Mouse (Mus musculus) gastrocnemius, postnatal 14 days (tissue): ENCODE results near the gene Hyal1. TPM values are rescaled to one million over a fixed set of nuclear protein-coding genes. Genes with fewer than 3 reads are reported as not detected.
A peak's percentile ranks its signal among the peaks of the same experiment; 100 is the strongest.

ENCODE experiments used
- DNase-seq: peaks from one replicate; pipeline ENCODE4 v3.0.0; 2021; ENCODE audit warnings: mixed read lengths
- intact Hi-C: fragments of 180-260 bp; cut with DNase I; formaldehyde crosslinking; loops from one replicate; pipeline ENCODE4 v1.15.1; 2025; ENCODE audit warnings: low total_unique reads
- total RNA-seq, 2 experiments: library from RNA; stranded (reverse); gene quantifications; 2 replicates each; pipeline ENCODE4 v1.2.3; 2021

Hyal1 gene
- total RNA-seq, 2 experiments from 2014 or later = 2.6 to 2.7 TPM

GRCm38 (mm10) chr9:107590058-107590772, 13.5 kb downstream of the Hyal1 start:
- intact Hi-C loops = no loop called here
- DNase-seq = peak; percentile 66

GRCm38 (mm10) chr9:107590773-107591060, 14.0 kb downstream of the Hyal1 start:
- intact Hi-C loops = no loop called here
- no peak for DNase-seq

GRCm38 (mm10) chr9:107593101-107593976, 16.6 kb downstream of the Hyal1 start:
- intact Hi-C loops = no loop called here
- peak; percentile 67 for DNase-seq

GRCm38 (mm10) chr9:107594281-107595062, 17.7 kb downstream of the Hyal1 start:
- no peak for DNase-seq
- intact Hi-C loops = no loop called here

- peak; percentile 73 for DNase-seq
- intact Hi-C loops = no loop called here
Observed at GRCm38 (mm10) chr9:107596619-107597569, 20.2 kb downstream of the Hyal1 start.

- no peak for DNase-seq
- intact Hi-C loops = no loop called here
Observed at GRCm38 (mm10) chr9:107598385-107598784, 21.7 kb downstream of the Hyal1 start.

GRCm38 (mm10) chr9:107599433-107599832, 22.7 kb downstream of the Hyal1 start:
- intact Hi-C loops = no loop called here
- no peak for DNase-seq

- intact Hi-C loops = loop anchor here (5.0 kb wide), 1 partner anchor 77 kb away; the partner anchor contains the start of gene Gnat1
- peak; percentile 53 for DNase-seq
Observed at GRCm38 (mm10) chr9:107599842-107600241, 23.1 kb downstream of the Hyal1 start.

- DNase-seq = no peak
- intact Hi-C loops = loop anchor here (5.0 kb wide), 1 partner anchor 77 kb away; the partner anchor contains the start of gene Gnat1
Observed at GRCm38 (mm10) chr9:107600745-107601144, 24.0 kb downstream of the Hyal1 start.

- no peak for DNase-seq
- intact Hi-C loops = loop anchor here (5.0 kb wide), 1 partner anchor 76 kb away; the partner anchor contains the start of gene Gnat1
Observed at GRCm38 (mm10) chr9:107601275-107601674, 24.5 kb downstream of the Hyal1 start.

GRCm38 (mm10) chr9:107602068-107602648, 25.4 kb downstream of the Hyal1 start:
- peak; percentile 91 for DNase-seq
- intact Hi-C loops = loop anchor here (2.0 to 5.0 kb wide), 2 partner anchors 43 to 75 kb away; partner anchors contain the start of gene Gnat1

- no peak for DNase-seq
- intact Hi-C loops = loop anchor here (2.0 to 5.0 kb wide), 2 partner anchors 42 to 74 kb away; partner anchors contain the start of gene Gnat1
Observed at GRCm38 (mm10) chr9:107603251-107603650, 26.5 kb downstream of the Hyal1 start.

GRCm38 (mm10) chr9:107605041-107605661, 28.4 kb downstream of the Hyal1 start:
- intact Hi-C loops = no loop called here
- peak; percentile 52 for DNase-seq

GRCm38 (mm10) chr9:107606591-107606990, 29.9 kb downstream of the Hyal1 start:
- intact Hi-C loops = no loop called here
- DNase-seq = peak; percentile 53

- no peak for DNase-seq
- intact Hi-C loops = no loop called here
Observed at GRCm38 (mm10) chr9:107607036-107607435, 30.3 kb downstream of the Hyal1 start.

GRCm38 (mm10) chr9:107607653-107608245, 31.0 kb downstream of the Hyal1 start:
- intact Hi-C loops = no loop called here
- no peak for DNase-seq

- intact Hi-C loops = no loop called here
Observed at GRCm38 (mm10) chr9:107608741-107609432, 32.2 kb downstream of the Hyal1 start, which contains the start of gene Sema3b. Gene Sema3b, minus strand, starts transcription at chr9:107609229.

More at GRCm38 (mm10) chr9:107608741-107609432, 32.2 kb downstream of the Hyal1 start, which contains the start of gene Sema3b:
- peak; percentile 69 for DNase-seq
